Mouse (Mus musculus) embryonic facial prominence, embryonic 14.5 days (tissue): Measurements from ENCODE around the gene Gm20388. TPM values are rescaled to one million over a fixed set of nuclear protein-coding genes. Genes with fewer than 3 reads are reported as not detected.

Source experiments
- ATAC-seq: fragments of 200-750 bp; cut with Nextera tagmentation; 2 replicates; pipeline ENCODE4 v1.8.0; 2017; ENCODE audit warnings: low read depth, moderate number of reproducible peaks, moderate TSS enrichment
- DNase-seq: peaks from one replicate; pipeline ENCODE4 v3.0.0-alpha.2; 2015; ENCODE audit warnings: low spot score
- H3K27ac ChIP-seq: fragments of 300-500 bp; sonication (generic); replicated peaks from 2 replicates; pipeline ENCODE4 v1.5.1; 2014; ENCODE audit warnings: low read depth, mild to moderate bottlenecking, low read length, moderate library complexity
- H3K27me3 ChIP-seq: fragments of 300-500 bp; sonication (generic); replicated peaks from 2 replicates; pipeline ENCODE4 v1.6.1; 2014; ENCODE audit warnings: low read length; ENCODE audit not compliant: control insufficient read depth, insufficient read depth
- H3K36me3 ChIP-seq: fragments of 300-500 bp; sonication (generic); 2 replicates; pipeline ENCODE4 v1.6.1; 2014; ENCODE audit warnings: low read length, mixed read lengths; ENCODE audit not compliant: control insufficient read depth, insufficient read depth
- H3K4me1 ChIP-seq: fragments of 300-500 bp; sonication (generic); 2 replicates; pipeline ENCODE4 v1.6.1; 2014; ENCODE audit warnings: antibody characterized with exemption, low read length; ENCODE audit not compliant: control insufficient read depth, insufficient read depth
- H3K4me2 ChIP-seq: fragments of 300-500 bp; sonication (generic); 2 replicates; pipeline ENCODE4 v1.6.1; 2014; ENCODE audit warnings: low read depth, mild to moderate bottlenecking, low read length, moderate library complexity, mixed read lengths
- H3K4me3 ChIP-seq: fragments of 300-500 bp; sonication (generic); 2 replicates; pipeline ENCODE4 v1.5.1; 2014; ENCODE audit warnings: low read depth, mild to moderate bottlenecking, low read length
- H3K9ac ChIP-seq: fragments of 300-500 bp; sonication (generic); 2 replicates; pipeline ENCODE4 v1.6.1; 2014; ENCODE audit warnings: low read depth, mild to moderate bottlenecking, low read length, moderate library complexity, mixed read lengths
- H3K9me3 ChIP-seq: fragments of 300-500 bp; sonication (generic); 2 replicates; pipeline ENCODE4 v1.6.1; 2016; ENCODE audit warnings: low read length; ENCODE audit not compliant: control insufficient read depth
- WGBS: fragments of 180-500 bp; shearing (Covaris S2); extraction: QIAGEN DNeasy Blood & Tissue Kit; methylation state at CpG from one replicate; pipeline ENCODE4 v1.1.7; 2014; 5-methylcytosine and 5-hydroxymethylcytosine counted together
- polyA plus RNA-seq: library from polyadenylated mRNA; unstranded; fragments of >200 nt; fragmentation: Nextera tagmentation; extraction: Ambion mirVana; gene quantifications from 2 replicates; pipeline ENCODE4 v1.2.1, GENCODE M21; 2014

The Gm20388 gene
- polyA plus RNA-seq, 1 experiment from 2014 or later: not detected

GRCm38 (mm10) chr8:122935912-122936311 is 3025.3 kb downstream of the Gm20388 start:
- ATAC-seq (no peak), DNase-seq (no peak)
- H3K4me2 ChIP-seq: no peak overlapping the region
- no peaks in the 10 kb centered on the region for H3K36me3 ChIP-seq
- H3K4me3 ChIP-seq: no peak overlapping the region
- WGBS: 76% methylated on average over 3 of the region's 3 CpGs
- H3K27me3 ChIP-seq: no peaks in the 10 kb centered on the region
- peaks cover 36% of the 10 kb centered on the region for H3K4me1 ChIP-seq
- H3K27ac ChIP-seq: no peak overlapping the region
- H3K9me3 ChIP-seq: no peaks in the 10 kb centered on the region
- H3K9ac ChIP-seq: no peak overlapping the region

DNA sequence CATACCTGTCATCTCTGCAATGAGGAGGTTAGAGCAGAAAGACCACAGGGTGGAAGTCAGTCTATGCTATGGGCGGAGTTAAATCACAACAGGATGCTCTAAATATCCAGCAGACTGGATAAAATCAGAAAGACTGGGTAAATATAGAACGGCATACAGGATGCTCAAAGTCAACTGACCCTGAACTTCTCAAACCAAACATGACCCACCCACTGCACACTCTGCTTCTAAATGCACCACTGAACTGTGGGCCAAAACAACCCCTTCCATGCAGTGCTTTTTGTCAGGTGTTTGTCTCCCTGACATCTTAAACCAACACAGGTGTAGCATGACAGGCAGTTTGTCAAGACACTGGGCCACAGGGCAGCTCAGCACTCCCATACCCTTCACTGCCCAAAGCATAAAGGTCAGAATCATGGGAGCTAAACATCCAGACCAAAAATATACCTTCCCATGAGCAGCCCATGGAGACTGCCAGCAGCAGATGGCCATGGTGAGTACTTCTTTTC is 3027.0 kb downstream of the Gm20388 start:
- Histone ChIP-seq H3K36me3 (no peaks in the 10 kb centered on the region), H3K27me3 (no peaks in the 10 kb centered on the region), H3K4me2 (no peak overlapping the region), H3K27ac (no peak overlapping the region), H3K4me3 (no peak overlapping the region), H3K4me1 (peaks cover 24% of the 10 kb centered on the region), H3K9ac (no peak overlapping the region), H3K9me3 (no peaks in the 10 kb centered on the region)
- ATAC-seq: no peak
- no peak for DNase-seq
- WGBS: 81% methylated on average over 2 of the region's 2 CpGs

DNA sequence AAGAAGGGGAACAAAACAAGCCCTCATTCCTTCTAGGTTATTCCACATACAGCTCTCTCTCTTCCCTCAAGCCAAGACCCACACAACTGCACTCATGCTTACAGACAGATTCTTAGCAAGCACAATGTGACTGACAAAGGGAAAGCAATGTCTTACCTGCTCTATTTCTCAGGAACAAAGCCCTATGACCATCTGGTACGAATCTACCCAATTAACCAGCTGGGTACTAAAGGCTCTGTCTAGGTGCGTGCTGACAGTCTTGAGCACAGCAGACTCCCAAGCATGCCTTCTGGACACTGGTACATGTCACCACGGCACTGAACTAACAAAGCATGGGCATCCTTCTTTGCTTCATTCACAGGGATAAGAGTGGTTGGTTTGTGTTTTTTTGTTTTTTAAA is 3027.5 kb downstream of the Gm20388 start:
- Histone ChIP-seq H3K36me3 (no peaks in the 10 kb centered on the region), H3K4me3 (no peak overlapping the region), H3K4me1 (peaks cover 23% of the 10 kb centered on the region), H3K27ac (no peak overlapping the region), H3K27me3 (no peaks in the 10 kb centered on the region), H3K4me2 (no peak overlapping the region), H3K9ac (no peak overlapping the region), H3K9me3 (no peaks in the 10 kb centered on the region)
- ATAC-seq (no peak), DNase-seq (no peak)
- 47% methylated on average over 3 of the region's 3 CpGs for WGBS

DNA sequence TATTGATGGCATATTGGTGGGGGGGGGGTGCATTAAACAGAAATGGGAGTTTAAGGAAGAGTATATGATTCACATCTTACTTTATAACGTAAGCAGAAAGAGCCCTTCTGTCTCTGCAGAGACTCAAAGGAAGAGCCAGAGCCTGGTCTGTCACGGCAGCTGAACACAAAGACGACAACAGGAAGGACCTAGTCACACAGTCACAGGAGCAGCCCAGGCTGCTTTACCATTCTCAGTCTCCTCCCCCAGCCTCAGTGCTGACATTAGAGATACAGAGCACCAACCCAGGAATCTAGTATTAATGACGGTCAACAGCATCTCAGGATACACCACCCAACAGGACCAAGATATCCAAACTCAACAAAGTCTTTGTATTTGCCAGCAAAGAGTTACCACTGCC is 3027.9 kb downstream of the Gm20388 start:
- ATAC-seq (no peak), DNase-seq (no peak)
- H3K9me3 ChIP-seq: no peaks in the 10 kb centered on the region
- 43% methylated on average over 4 of the region's 4 CpGs for WGBS
- no peak overlapping the region for H3K27ac ChIP-seq
- H3K4me1 ChIP-seq: peaks cover 24% of the 10 kb centered on the region
- H3K4me2 ChIP-seq: no peak overlapping the region
- H3K27me3 ChIP-seq: no peaks in the 10 kb centered on the region
- no peak overlapping the region for H3K4me3 ChIP-seq
- no peaks in the 10 kb centered on the region for H3K36me3 ChIP-seq
- no peak overlapping the region for H3K9ac ChIP-seq

- WGBS: 75% methylated on average over 9 of the region's 9 CpGs
- H3K27ac ChIP-seq: no peak overlapping the region
- H3K36me3 ChIP-seq: no peaks in the 10 kb centered on the region
- no peak overlapping the region for H3K4me3 ChIP-seq
- H3K9ac ChIP-seq: no peak overlapping the region
- ATAC-seq: no peak
- H3K4me2 ChIP-seq: no peak overlapping the region
- H3K9me3 ChIP-seq: no peaks in the 10 kb centered on the region
- peaks cover 16% of the 10 kb centered on the region for H3K4me1 ChIP-seq
- H3K27me3 ChIP-seq: no peaks in the 10 kb centered on the region
- no peak for DNase-seq
Observed at GRCm38 (mm10) chr8:122942803-122943713, 3032.4 kb downstream of the Gm20388 start.

DNA sequence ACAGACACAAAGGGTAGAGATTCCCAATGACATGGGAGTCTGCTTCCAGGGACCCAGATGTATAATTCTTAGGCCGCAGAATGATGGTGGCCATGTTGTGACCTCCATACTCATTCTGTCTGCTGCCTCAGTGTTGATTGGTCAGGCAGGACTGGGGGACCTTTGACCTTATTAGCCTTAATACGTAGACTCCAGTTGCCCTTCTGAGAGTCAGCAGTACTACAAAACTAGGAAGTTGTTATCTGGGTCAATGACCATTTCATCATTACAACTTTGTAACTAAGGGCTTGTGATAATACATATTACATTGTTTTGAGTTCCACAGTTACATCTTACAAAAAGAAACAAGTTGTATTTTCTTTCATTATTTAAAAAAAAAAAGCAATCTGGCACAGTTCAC is 3035.1 kb downstream of the Gm20388 start:
- H3K9ac ChIP-seq: no peak overlapping the region
- no peak overlapping the region for H3K27ac ChIP-seq
- H3K36me3 ChIP-seq: no peaks in the 10 kb centered on the region
- WGBS: 77% methylated on average over 2 of the region's 2 CpGs
- no peak overlapping the region for H3K4me3 ChIP-seq
- H3K27me3 ChIP-seq: no peaks in the 10 kb centered on the region
- no peak overlapping the region for H3K4me2 ChIP-seq
- DNase-seq (no peak), ATAC-seq (no peak)
- 0 out of 2 replicates have a peak, but pooled peaks cover 5% of the 10 kb centered on the region for H3K4me1 ChIP-seq
- H3K9me3 ChIP-seq: no peaks in the 10 kb centered on the region

DNA sequence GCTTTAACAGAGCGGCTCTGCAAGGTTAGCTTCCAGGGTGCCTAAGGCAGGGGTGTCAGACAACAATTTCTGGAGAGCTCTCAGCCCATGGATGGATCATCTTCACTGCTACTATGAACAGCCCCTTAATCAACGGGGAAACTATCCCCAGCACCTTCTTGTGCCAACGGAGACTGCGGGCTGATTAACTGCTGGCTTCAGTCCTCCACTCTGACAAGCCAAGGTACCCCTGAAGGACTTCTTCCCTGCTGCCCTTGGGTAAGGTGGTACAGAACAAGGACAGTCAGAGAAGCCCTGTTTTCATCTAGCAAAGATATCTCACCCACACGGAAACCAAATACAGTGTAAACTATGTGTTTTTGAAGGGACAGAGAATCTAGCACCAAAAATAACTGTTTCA is 3039.1 kb downstream of the Gm20388 start:
- Histone ChIP-seq H3K36me3 (no peaks in the 10 kb centered on the region), H3K27me3 (no peaks in the 10 kb centered on the region), H3K4me2 (no peak overlapping the region), H3K9ac (no peak overlapping the region), H3K4me3 (no peak overlapping the region), H3K9me3 (no peaks in the 10 kb centered on the region), H3K27ac (no peak overlapping the region), H3K4me1 (no peaks in the 10 kb centered on the region)
- WGBS: 79% methylated on average over 5 of the region's 5 CpGs
- no peak for ATAC-seq
- no peak for DNase-seq

DNA sequence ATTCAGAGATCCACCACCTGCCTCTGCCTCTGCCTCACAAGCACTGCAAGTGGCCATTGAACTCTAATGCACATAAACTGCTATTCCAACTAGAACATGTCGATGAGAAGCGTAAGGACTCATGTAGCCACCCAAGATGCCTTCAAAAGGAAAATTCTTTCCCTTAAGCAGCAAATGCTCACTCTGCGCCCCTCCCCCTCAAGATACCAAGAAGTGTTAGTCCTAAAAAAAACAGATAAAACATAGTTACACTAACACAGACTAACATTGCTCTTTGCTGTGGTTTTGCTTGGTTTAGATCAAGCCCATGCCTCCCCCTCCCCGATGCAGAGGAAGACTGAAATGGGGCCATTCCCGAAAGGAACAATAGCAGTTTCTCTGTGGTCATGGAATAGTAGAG is 3040.8 kb downstream of the Gm20388 start:
- WGBS: 83% methylated on average over 5 of the region's 5 CpGs
- ATAC-seq (no peak), DNase-seq (no peak)
- Histone ChIP-seq H3K4me2 (no peak overlapping the region), H3K9me3 (no peaks in the 10 kb centered on the region), H3K4me3 (no peak overlapping the region), H3K27me3 (no peaks in the 10 kb centered on the region), H3K9ac (no peak overlapping the region), H3K4me1 (peaks cover 4% of the 10 kb centered on the region; the same call in 1 of the 2 replicates), H3K36me3 (no peaks in the 10 kb centered on the region), H3K27ac (no peak overlapping the region)

- H3K9ac ChIP-seq: no peak overlapping the region
- DNase-seq (no peak), ATAC-seq (no peak)
- H3K27ac ChIP-seq: no peak overlapping the region
- no peak overlapping the region for H3K4me2 ChIP-seq
- no peak overlapping the region for H3K4me3 ChIP-seq
- no peaks in the 10 kb centered on the region for H3K9me3 ChIP-seq
- WGBS: 80% methylated on average over 6 of the region's 6 CpGs
- no peaks in the 10 kb centered on the region for H3K36me3 ChIP-seq
- H3K4me1 ChIP-seq: peaks cover 7% of the 10 kb centered on the region; the same call in 1 of the 2 replicates
- no peaks in the 10 kb centered on the region for H3K27me3 ChIP-seq
Observed at GRCm38 (mm10) chr8:122953028-122953427, 3042.4 kb downstream of the Gm20388 start.
